7 mouse cellular contexts compared by ENCODE assay signal in the genomic region with DNA sequence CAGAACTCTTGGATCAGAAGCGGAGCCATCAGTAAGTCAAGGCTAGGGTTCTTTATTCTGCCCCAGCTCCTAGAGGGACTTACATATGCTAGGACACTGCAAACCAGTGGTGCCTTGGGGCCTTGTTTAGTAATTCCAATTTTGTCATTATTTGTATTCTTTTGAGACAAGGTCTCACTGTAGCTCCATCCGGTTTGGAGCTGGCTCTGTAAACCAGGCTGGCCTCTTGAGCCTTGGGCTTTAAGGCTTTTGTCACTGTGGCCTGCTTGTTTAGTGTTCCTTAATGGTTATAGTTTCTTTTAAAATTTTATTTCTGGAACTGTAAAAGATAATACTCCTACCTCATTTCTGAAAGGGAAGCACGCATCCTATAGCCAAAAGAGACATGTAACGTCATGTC. TPM values are rescaled to one million over a fixed set of nuclear protein-coding genes. Genes with fewer than 3 reads are reported as not detected.
DNase-seq lines count a peak whose midpoint lies in the region; ATAC-seq and TF ChIP-seq lines count a peak whose summit lies in the region.

No protein-coding gene starts in this region.

- no peaks in the 10 kb centered on the region for H3K36me3 ChIP-seq in embryonic facial prominence, embryonic 15.5 days
- H3K36me3 ChIP-seq in limb, embryonic 13.5 days = peaks cover 17% of the 10 kb centered on the region
- no peaks in the 10 kb centered on the region for H3K36me3 ChIP-seq in neural tube, embryonic 14.5 days (ENCODE audit: control insufficient read depth, insufficient read depth, low read length)

- peaks cover 42% of the 10 kb centered on the region for H3K4me1 ChIP-seq in embryonic facial prominence, embryonic 15.5 days
- peaks cover 57% of the 10 kb centered on the region for H3K4me1 ChIP-seq in limb, embryonic 13.5 days
- H3K4me1 ChIP-seq in neural tube, embryonic 14.5 days (ENCODE audit: control insufficient read depth, insufficient read depth, low read length) = peaks cover 12% of the 10 kb centered on the region; the same call in 1 of the 2 replicates

- H3K9me3 ChIP-seq in embryonic facial prominence, embryonic 15.5 days (replicated peaks) = no peaks in the 10 kb centered on the region
- H3K9me3 ChIP-seq in limb, embryonic 13.5 days = no peaks in the 10 kb centered on the region
- H3K9me3 ChIP-seq in neural tube, embryonic 14.5 days (ENCODE audit: control insufficient read depth, low read length) = no peaks in the 10 kb centered on the region

- H3K27ac ChIP-seq in layer of hippocampus, adult 2 months = no peak overlapping the region
- H3K27ac ChIP-seq in embryonic facial prominence, embryonic 15.5 days (replicated peaks) = no peak overlapping the region
- H3K27ac ChIP-seq in limb, embryonic 13.5 days = no peak overlapping the region
- H3K27ac ChIP-seq in neural tube, embryonic 14.5 days (ENCODE audit: low read depth, low read length) = no peak overlapping the region

- WGBS in embryonic facial prominence, embryonic 15.5 days = 69% methylated on average over 4 of the region's 4 CpGs
- 72% methylated on average over 4 of the region's 4 CpGs for WGBS in limb, embryonic 13.5 days
- 77% methylated on average over 4 of the region's 4 CpGs for WGBS in neural tube, embryonic 14.5 days

- TF ChIP-seq CTCF in layer of hippocampus, adult 2 months (conservative IDR thresholded peaks at IDR 0.05) = no peak

- DNase-seq in layer of hippocampus, adult 2 months (ENCODE audit: low spot score in 2 of 2) = no peak
- DNase-seq in layer of hippocampus, postnatal 36 days = no peak
- DNase-seq in thymus, postnatal 25 days = no peak
- no peak for DNase-seq in embryo, embryonic 10 days (ENCODE audit: low spot score)

- H3K4me3 ChIP-seq in layer of hippocampus, adult 2 months = peak overlapping the region; percentile 85; the same call in 1 of the 2 replicates
- peak overlapping the region; percentile 96; the same call in 1 of the 2 replicates for H3K4me3 ChIP-seq in embryonic facial prominence, embryonic 15.5 days (replicated peaks)
- 0 out of 2 replicates have a peak overlapping the region, but pooled peaks have one; percentile 94 for H3K4me3 ChIP-seq in limb, embryonic 13.5 days
- no peak overlapping the region for H3K4me3 ChIP-seq in neural tube, embryonic 14.5 days (ENCODE audit: low read depth, low read length)

- peak overlapping the region; percentile 75 for H3K4me2 ChIP-seq in embryonic facial prominence, embryonic 15.5 days (replicated peaks)
- peak overlapping the region; percentile 87 for H3K4me2 ChIP-seq in limb, embryonic 13.5 days (replicated peaks)
- H3K4me2 ChIP-seq in neural tube, embryonic 14.5 days (ENCODE audit: low read depth, low read length) = peak overlapping the region; percentile 74; the same call in 1 of the 2 replicates

- H3K27me3 ChIP-seq in embryonic facial prominence, embryonic 15.5 days = no peaks in the 10 kb centered on the region
- H3K27me3 ChIP-seq in limb, embryonic 13.5 days = no peaks in the 10 kb centered on the region
- no peaks in the 10 kb centered on the region for H3K27me3 ChIP-seq in neural tube, embryonic 14.5 days (ENCODE audit: control insufficient read depth, insufficient read depth, low read length)

- no peak for ATAC-seq in embryonic facial prominence, embryonic 15.5 days (ENCODE audit: insufficient number of reproducible peaks, low FRiP score, low TSS enrichment, low read depth)
- no peak for ATAC-seq in limb, embryonic 13.5 days (ENCODE audit: low FRiP score, low read depth)
- no peak for ATAC-seq in neural tube, embryonic 14.5 days (ENCODE audit: low read depth)

- H3K9ac ChIP-seq in embryonic facial prominence, embryonic 15.5 days = no peak overlapping the region
- no peak overlapping the region for H3K9ac ChIP-seq in limb, embryonic 13.5 days
- H3K9ac ChIP-seq in neural tube, embryonic 14.5 days (replicated peaks; ENCODE audit: low read depth, low read length) = no peak overlapping the region

RNA-seq across cellular contexts. Expression of a gene that starts 2.4 kb away (rescaled TPM):
- total RNA-seq in layer of hippocampus, adult 2 months (2021) = 100 to 1,000 TPM; 173 to 175 TPM
- total RNA-seq in layer of hippocampus, postnatal 36 days (2021) = 100 to 1,000 TPM; 188 to 192 TPM
- 17.7 and 19.3 TPM in 2 replicates for polyA plus RNA-seq in embryonic facial prominence, embryonic 15.5 days (2015; fragmentation: Nextera tagmentation; extraction: Ambion mirVana)
- polyA plus RNA-seq in limb, embryonic 13.5 days (2015; fragmentation: Nextera tagmentation; extraction: Ambion mirVana) = 16.8 and 19.4 TPM in 2 replicates
- 64.1 and 70.7 TPM in 2 replicates for polyA plus RNA-seq in neural tube, embryonic 14.5 days (2014; fragmentation: Nextera tagmentation; extraction: Ambion mirVana)
